ENCODE assay signal across 9 mouse cellular contexts in the genomic region with DNA sequence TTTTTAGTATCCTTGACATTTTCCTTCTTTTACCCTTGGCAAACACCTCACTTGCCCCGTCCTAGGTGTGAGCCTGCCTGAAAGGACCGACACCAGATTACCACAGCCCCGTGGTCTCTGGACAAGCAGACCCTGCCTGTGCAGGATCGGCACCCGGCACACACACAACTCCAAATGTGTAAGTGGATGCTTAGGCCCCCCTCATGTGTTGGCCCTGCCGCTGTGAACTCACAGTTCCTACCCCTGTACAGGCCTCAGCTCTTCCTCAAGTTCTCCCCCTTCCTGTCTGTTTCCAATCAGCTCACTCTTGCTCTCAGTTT. TPM values are rescaled to one million over a fixed set of nuclear protein-coding genes. Genes with fewer than 3 reads are reported as not detected.
DNase-seq lines count a peak whose midpoint lies in the region; ATAC-seq and TF ChIP-seq lines count a peak whose summit lies in the region.
"Had no signal": no experiment of that assay in that cellular context is flagged by ENCODE, and none has a peak within 500 bp of the region (broad histone marks: within the 10 kb centered on the region; RNA-seq: fewer than 3 reads in every experiment).

No protein-coding gene starts in this region.

- no peak overlapping the region for H3K4me3 ChIP-seq in kidney, embryonic 15.5 days (replicated peaks)
- no peak overlapping the region for H3K4me3 ChIP-seq in embryonic facial prominence, embryonic 11.5 days (ENCODE audit: low read depth, low read length)
- no peak overlapping the region for H3K4me3 ChIP-seq in hindbrain, postnatal 0 days (ENCODE audit: low read length)
- no peak overlapping the region for H3K4me3 ChIP-seq in midbrain, embryonic 16.5 days (ENCODE audit: low read depth, low read length)

- ATAC-seq in kidney, embryonic 15.5 days (replicated peaks; ENCODE audit: low FRiP score): no peak
- ATAC-seq in embryonic facial prominence, embryonic 11.5 days (replicated peaks; ENCODE audit: insufficient number of reproducible peaks, low FRiP score, low TSS enrichment, low read depth): peak; percentile 63
- no peak for ATAC-seq in hindbrain, postnatal 0 days
- peak; percentile 19; the same call in 1 of the 2 replicates for ATAC-seq in midbrain, embryonic 16.5 days

- TF ChIP-seq CTCF in hindbrain, postnatal 0 days (IDR thresholded peaks at IDR 0.05; ENCODE audit: low read depth): no peak

- peak overlapping the region; percentile 29 for H3K4me2 ChIP-seq in kidney, embryonic 15.5 days
- H3K4me2 ChIP-seq in embryonic facial prominence, embryonic 11.5 days (ENCODE audit: low read depth, low read length): no peak overlapping the region
- H3K4me2 ChIP-seq in hindbrain, postnatal 0 days (ENCODE audit: low read depth, low read length): no peak overlapping the region
- no peak overlapping the region for H3K4me2 ChIP-seq in midbrain, embryonic 16.5 days (ENCODE audit: low read length)

- peaks cover 58% of the 10 kb centered on the region for H3K4me1 ChIP-seq in kidney, embryonic 15.5 days
- peaks cover 31% of the 10 kb centered on the region for H3K4me1 ChIP-seq in embryonic facial prominence, embryonic 11.5 days (ENCODE audit: control insufficient read depth, insufficient read depth, low read length)
- peaks cover 22% of the 10 kb centered on the region for H3K4me1 ChIP-seq in hindbrain, postnatal 0 days (ENCODE audit: insufficient read depth, low read length)
- peaks cover 21% of the 10 kb centered on the region for H3K4me1 ChIP-seq in midbrain, embryonic 16.5 days (ENCODE audit: control insufficient read depth, insufficient read depth, low read length)

- 69% methylated on average over 6 of the region's 6 CpGs for WGBS in kidney, embryonic 15.5 days
- 44% methylated on average over 6 of the region's 6 CpGs for WGBS in embryonic facial prominence, embryonic 11.5 days
- 48% methylated on average over 6 of the region's 6 CpGs for WGBS in hindbrain, postnatal 0 days
- WGBS in midbrain, embryonic 16.5 days: 78% methylated on average over 6 of the region's 6 CpGs

- H3K36me3 ChIP-seq in kidney, embryonic 15.5 days: peaks cover 22% of the 10 kb centered on the region
- no peaks in the 10 kb centered on the region for H3K36me3 ChIP-seq in embryonic facial prominence, embryonic 11.5 days (replicated peaks; ENCODE audit: control insufficient read depth, insufficient read depth, low read depth, low read length)
- H3K36me3 ChIP-seq in hindbrain, postnatal 0 days (ENCODE audit: insufficient read depth, low read length): peaks cover 9% of the 10 kb centered on the region; the same call in 1 of the 2 replicates
- no peaks in the 10 kb centered on the region for H3K36me3 ChIP-seq in midbrain, embryonic 16.5 days (ENCODE audit: control insufficient read depth, insufficient read depth, low read length)

- H3K9ac ChIP-seq in kidney, embryonic 15.5 days: no peak overlapping the region
- H3K9ac ChIP-seq in embryonic facial prominence, embryonic 11.5 days (replicated peaks; ENCODE audit: low read length): 0 out of 2 replicates have a peak overlapping the region, but pooled peaks have one; percentile 0
- no peak overlapping the region for H3K9ac ChIP-seq in hindbrain, postnatal 0 days (replicated peaks; ENCODE audit: low read length)
- 0 out of 2 replicates have a peak overlapping the region, but pooled peaks have one; percentile 18 for H3K9ac ChIP-seq in midbrain, embryonic 16.5 days (ENCODE audit: low read depth, low read length)

- H3K9me3 ChIP-seq in kidney, embryonic 15.5 days (replicated peaks): no peaks in the 10 kb centered on the region
- H3K9me3 ChIP-seq in embryonic facial prominence, embryonic 11.5 days (replicated peaks; ENCODE audit: control insufficient read depth, low read length): no peaks in the 10 kb centered on the region
- no peaks in the 10 kb centered on the region for H3K9me3 ChIP-seq in hindbrain, postnatal 0 days (ENCODE audit: low read length)
- H3K9me3 ChIP-seq in midbrain, embryonic 16.5 days (replicated peaks; ENCODE audit: control insufficient read depth, low read length, poor library complexity, severe bottlenecking): no peaks in the 10 kb centered on the region

- peak overlapping the region; percentile 87 for H3K27ac ChIP-seq in kidney, embryonic 15.5 days
- peak overlapping the region; percentile 95 for H3K27ac ChIP-seq in embryonic facial prominence, embryonic 11.5 days (replicated peaks; ENCODE audit: low read depth, low read length)
- peak overlapping the region; percentile 77 for H3K27ac ChIP-seq in hindbrain, postnatal 0 days
- peak overlapping the region; percentile 68 for H3K27ac ChIP-seq in midbrain, embryonic 16.5 days (ENCODE audit: low read length)

- DNase-seq in kidney, adult 18-20 months: no peak
- no peak for DNase-seq in embryonic facial prominence, embryonic 11.5 days (ENCODE audit: low spot score)
- DNase-seq in hindbrain, postnatal 0 days (ENCODE audit: low spot score): no peak
- DNase-seq in adrenal gland, adult 2 months: no peak
- DNase-seq in cerebellum, adult 18-20 months: no peak
- DNase-seq in ovary, postnatal 14 days (ENCODE audit: low spot score): no peak

- peaks cover 29% of the 10 kb centered on the region for H3K27me3 ChIP-seq in kidney, embryonic 15.5 days
- H3K27me3 ChIP-seq in embryonic facial prominence, embryonic 11.5 days (ENCODE audit: control insufficient read depth, insufficient read depth, low read length): peaks cover 20% of the 10 kb centered on the region
- no peaks in the 10 kb centered on the region for H3K27me3 ChIP-seq in hindbrain, postnatal 0 days (ENCODE audit: insufficient read depth, low read length)
- no peaks in the 10 kb centered on the region for H3K27me3 ChIP-seq in midbrain, embryonic 16.5 days (ENCODE audit: control insufficient read depth, insufficient read depth, low read depth, low read length)
- H3K27me3 ChIP-seq: Patski had no signal

RNA-seq across cellular contexts. Expression of gene G430095P16Rik, which starts 0.3 kb away (rescaled TPM):
- 1.9 and 2.3 TPM in 2 replicates for polyA plus RNA-seq in kidney, embryonic 15.5 days (2015; fragmentation: Nextera tagmentation; extraction: Ambion mirVana)
- 3.6 and 5.7 TPM in 2 replicates for polyA plus RNA-seq in embryonic facial prominence, embryonic 11.5 days (2014; fragmentation: Nextera tagmentation; extraction: Ambion mirVana)
- 1.2 TPM in 1 of 2 replicates, not detected in the other for total RNA-seq in hindbrain, postnatal 0 days (2014; rRNA removed)
- 1.1 and 1.7 TPM in 2 replicates for polyA plus RNA-seq in hindbrain, postnatal 0 days (2015; fragmentation: Nextera tagmentation; extraction: Ambion mirVana)
- polyA plus RNA-seq in midbrain, embryonic 16.5 days (2015; fragmentation: Nextera tagmentation; extraction: Ambion mirVana): 0.80 and 1.1 TPM in 2 replicates
- total RNA-seq in adrenal gland, adult 2 months (2021): under 1 TPM in 1 of 2 experiments, not detected in 1; 0.59 TPM
- 0.26 and 0.76 TPM in 2 replicates for polyA plus RNA-seq in adrenal gland, adult 2 months (2012; rRNA removed)

RNA-seq across cellular contexts. Expression of gene Lyl1, which starts 21.2 kb away (rescaled TPM):
- 7.6 and 7.8 TPM in 2 replicates for polyA plus RNA-seq in kidney, embryonic 15.5 days (2015; fragmentation: Nextera tagmentation; extraction: Ambion mirVana)
- 4.6 and 5.3 TPM in 2 replicates for polyA plus RNA-seq in embryonic facial prominence, embryonic 11.5 days (2014; fragmentation: Nextera tagmentation; extraction: Ambion mirVana)
- 1.7 and 7.8 TPM in 2 replicates for total RNA-seq in hindbrain, postnatal 0 days (2014; rRNA removed)
- 2.0 and 2.3 TPM in 2 replicates for polyA plus RNA-seq in hindbrain, postnatal 0 days (2015; fragmentation: Nextera tagmentation; extraction: Ambion mirVana)
- polyA plus RNA-seq in midbrain, embryonic 16.5 days (2015; fragmentation: Nextera tagmentation; extraction: Ambion mirVana): 2.2 and 3.1 TPM in 2 replicates
- 1 to 10 TPM; 2.7 to 4.4 TPM for total RNA-seq in adrenal gland, adult 2 months (2021)
- polyA plus RNA-seq in adrenal gland, adult 2 months (2012; rRNA removed): 8.2 and 10.9 TPM in 2 replicates

RNA-seq across cellular contexts. Expression of gene Nacc1, which starts 34.8 kb away (rescaled TPM):
- polyA plus RNA-seq in kidney, embryonic 15.5 days (2015; fragmentation: Nextera tagmentation; extraction: Ambion mirVana): 23.9 and 25.6 TPM in 2 replicates
- polyA plus RNA-seq in embryonic facial prominence, embryonic 11.5 days (2014; fragmentation: Nextera tagmentation; extraction: Ambion mirVana): 21.0 and 21.1 TPM in 2 replicates
- total RNA-seq in hindbrain, postnatal 0 days (2014; rRNA removed): 110 and 129 TPM in 2 replicates
- polyA plus RNA-seq in hindbrain, postnatal 0 days (2015; fragmentation: Nextera tagmentation; extraction: Ambion mirVana): 13.8 and 14.9 TPM in 2 replicates
- polyA plus RNA-seq in midbrain, embryonic 16.5 days (2015; fragmentation: Nextera tagmentation; extraction: Ambion mirVana): 13.0 and 14.2 TPM in 2 replicates
- 10 to 100 TPM; 78.4 to 80.7 TPM for total RNA-seq in adrenal gland, adult 2 months (2021)
- polyA plus RNA-seq in adrenal gland, adult 2 months (2012; rRNA removed): 98.7 and 120 TPM in 2 replicates

RNA-seq across cellular contexts. Expression of gene Trmt1, which starts 36.4 kb away (rescaled TPM):
- 68.7 and 73.8 TPM in 2 replicates for polyA plus RNA-seq in kidney, embryonic 15.5 days (2015; fragmentation: Nextera tagmentation; extraction: Ambion mirVana)
- 61.5 and 64.7 TPM in 2 replicates for polyA plus RNA-seq in embryonic facial prominence, embryonic 11.5 days (2014; fragmentation: Nextera tagmentation; extraction: Ambion mirVana)
- total RNA-seq in hindbrain, postnatal 0 days (2014; rRNA removed): 69.5 and 93.3 TPM in 2 replicates
- polyA plus RNA-seq in hindbrain, postnatal 0 days (2015; fragmentation: Nextera tagmentation; extraction: Ambion mirVana): 71.2 and 79.2 TPM in 2 replicates
- 59.0 and 68.1 TPM in 2 replicates for polyA plus RNA-seq in midbrain, embryonic 16.5 days (2015; fragmentation: Nextera tagmentation; extraction: Ambion mirVana)
- total RNA-seq in adrenal gland, adult 2 months (2021): 10 to 100 TPM; 57.0 to 68.5 TPM
- polyA plus RNA-seq in adrenal gland, adult 2 months (2012; rRNA removed): 150 and 160 TPM in 2 replicates

RNA-seq across cellular contexts. Expression of gene Ier2, which starts 59.8 kb away (rescaled TPM):
- polyA plus RNA-seq in kidney, embryonic 15.5 days (2015; fragmentation: Nextera tagmentation; extraction: Ambion mirVana): 73.4 and 80.3 TPM in 2 replicates
- polyA plus RNA-seq in embryonic facial prominence, embryonic 11.5 days (2014; fragmentation: Nextera tagmentation; extraction: Ambion mirVana): 86.9 and 89.6 TPM in 2 replicates
- total RNA-seq in hindbrain, postnatal 0 days (2014; rRNA removed): 12.5 and 13.3 TPM in 2 replicates
- polyA plus RNA-seq in hindbrain, postnatal 0 days (2015; fragmentation: Nextera tagmentation; extraction: Ambion mirVana): 20.9 TPM in 2 replicates
- polyA plus RNA-seq in midbrain, embryonic 16.5 days (2015; fragmentation: Nextera tagmentation; extraction: Ambion mirVana): 13.0 and 16.3 TPM in 2 replicates
- 10 to 100 TPM; 24.9 to 34.8 TPM for total RNA-seq in adrenal gland, adult 2 months (2021)
- 13.7 and 27.0 TPM in 2 replicates for polyA plus RNA-seq in adrenal gland, adult 2 months (2012; rRNA removed)

Comparison
In these comparisons a context has a peak if more than half of its experiments do, and no peak if none do; other contexts are left out.
1. ATAC-seq: peak in embryonic facial prominence, embryonic 11.5 days (single experiment) and midbrain, embryonic 16.5 days (single experiment); none in kidney, embryonic 15.5 days (single experiment) and hindbrain, postnatal 0 days (single experiment).
2. H3K9ac ChIP-seq: peak in embryonic facial prominence, embryonic 11.5 days (single experiment) and midbrain, embryonic 16.5 days (single experiment); none in kidney, embryonic 15.5 days (single experiment) and hindbrain, postnatal 0 days (single experiment).
3. Peak in every context shown above with its lines, with median percentiles within 50 percentile points of each other: H3K27ac ChIP-seq.